Mouse (Mus musculus) lung, embryonic 16.5 days (tissue): ENCODE results near the gene Taf11. TPM values are rescaled to one million over a fixed set of nuclear protein-coding genes. Genes with fewer than 3 reads are reported as not detected.

ENCODE experiments used
- ATAC-seq: fragments of 200-750 bp; cut with Nextera tagmentation; 2 replicates; pipeline ENCODE4 v1.8.0; 2017; ENCODE audit warnings: low read depth, mild to moderate bottlenecking, moderate library complexity
- H3K27ac ChIP-seq: fragments of 300-500 bp; sonication (generic); 2 replicates; pipeline ENCODE4 v1.5.1; 2014; ENCODE audit warnings: mild to moderate bottlenecking, control low read depth, low read length
- H3K27me3 ChIP-seq: fragments of 300-500 bp; sonication (generic); 2 replicates; pipeline ENCODE4 v1.6.1; 2014; ENCODE audit warnings: low read depth, low read length, mixed read lengths; ENCODE audit not compliant: control insufficient read depth, insufficient read depth
- H3K36me3 ChIP-seq: fragments of 300-500 bp; sonication (generic); 2 replicates; pipeline ENCODE4 v1.6.1; 2014; ENCODE audit warnings: low read length; ENCODE audit not compliant: control insufficient read depth, insufficient read depth
- H3K4me1 ChIP-seq: fragments of 300-500 bp; sonication (generic); replicated peaks from 2 replicates; pipeline ENCODE4 v1.6.1; 2014; ENCODE audit warnings: low read length, mixed read lengths; ENCODE audit not compliant: control insufficient read depth, insufficient read depth
- H3K4me2 ChIP-seq: fragments of 300-500 bp; sonication (generic); 2 replicates; pipeline ENCODE4 v1.6.1; 2014; ENCODE audit warnings: low read depth, low read length, control low read depth
- H3K4me3 ChIP-seq: fragments of 300-500 bp; sonication (generic); 2 replicates; pipeline ENCODE4 v1.5.1; 2014; ENCODE audit warnings: mild to moderate bottlenecking, low read length, control low read depth
- H3K9ac ChIP-seq: fragments of 300-500 bp; sonication (generic); 2 replicates; pipeline ENCODE4 v1.6.1; 2014; ENCODE audit warnings: low read length, control low read depth
- H3K9me3 ChIP-seq: fragments of 300-500 bp; sonication (generic); 2 replicates; pipeline ENCODE4 v1.6.1; 2016; ENCODE audit warnings: low read length; ENCODE audit not compliant: control insufficient read depth
- WGBS: fragments of 180-500 bp; shearing (Covaris S2); extraction: QIAGEN DNeasy Blood & Tissue Kit; methylation state at CpG from one replicate; pipeline ENCODE4 v1.1.7; 2014; 5-methylcytosine and 5-hydroxymethylcytosine counted together
- polyA plus RNA-seq: library from polyadenylated mRNA; unstranded; fragments of >200 nt; fragmentation: Nextera tagmentation; extraction: Ambion mirVana; gene quantifications from 2 replicates; pipeline ENCODE4 v1.2.1, GENCODE M21; 2015

Taf11 gene
- polyA plus RNA-seq, 1 experiment from 2014 or later: 67.1 TPM

DNA sequence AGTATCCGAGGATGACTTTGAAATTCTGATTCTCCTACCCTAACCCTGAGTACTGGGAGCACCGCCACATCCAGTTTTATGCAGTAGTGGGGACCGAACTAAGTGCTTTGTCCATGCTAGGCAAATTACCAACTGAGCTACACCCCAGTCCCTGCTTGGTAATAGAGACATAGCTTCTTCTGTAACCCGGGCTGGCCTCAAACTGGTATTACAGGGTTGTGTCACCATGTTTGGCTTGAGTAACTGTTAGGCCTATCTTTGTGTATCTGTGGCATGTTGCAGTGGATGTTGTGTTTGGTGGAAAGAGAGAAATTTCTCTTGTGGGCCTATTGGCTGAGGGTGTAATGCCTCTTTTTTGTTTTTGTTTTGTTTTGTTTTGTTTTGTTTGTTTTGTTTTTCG lies 20.6 kb upstream of the Taf11 start:
- no peak overlapping the region for H3K27ac ChIP-seq
- no peaks in the 10 kb centered on the region for H3K36me3 ChIP-seq
- H3K27me3 ChIP-seq: no peaks in the 10 kb centered on the region
- H3K9ac ChIP-seq: no peak overlapping the region
- no peak overlapping the region for H3K4me2 ChIP-seq
- ATAC-seq: no peak
- H3K9me3 ChIP-seq: no peaks in the 10 kb centered on the region
- H3K4me3 ChIP-seq: no peak overlapping the region
- WGBS: 86% methylated on average over 5 of the region's 5 CpGs
- peaks cover 34% of the 10 kb centered on the region for H3K4me1 ChIP-seq

DNA sequence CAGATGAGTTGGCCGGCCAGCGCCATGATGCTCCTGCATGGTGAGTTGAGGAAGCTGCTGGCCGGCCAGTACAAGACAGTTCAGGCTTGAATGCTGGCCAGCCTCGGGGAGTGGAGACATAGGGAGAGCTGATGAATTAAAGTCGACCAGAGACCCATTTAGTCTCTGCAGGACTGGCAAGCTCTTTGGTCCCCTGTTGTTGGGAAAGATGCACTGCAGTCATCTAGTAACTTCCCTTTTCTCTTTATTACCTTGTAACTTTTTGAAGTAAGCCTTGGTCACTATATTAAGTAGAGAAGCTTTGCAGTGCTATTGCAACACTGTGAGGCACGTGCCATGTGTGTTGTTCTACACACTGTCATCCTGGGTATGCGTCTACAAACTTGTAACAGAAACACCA lies 15.9 kb upstream of the Taf11 start:
- H3K27me3 ChIP-seq: no peaks in the 10 kb centered on the region
- H3K4me1 ChIP-seq: peaks cover 51% of the 10 kb centered on the region
- H3K36me3 ChIP-seq: no peaks in the 10 kb centered on the region
- H3K4me2 ChIP-seq: no peak overlapping the region
- no peak overlapping the region for H3K9ac ChIP-seq
- H3K4me3 ChIP-seq: no peak overlapping the region
- peak overlapping the region; percentile 82 for H3K27ac ChIP-seq
- H3K9me3 ChIP-seq: no peaks in the 10 kb centered on the region
- ATAC-seq: peak; percentile 75
- WGBS: 45% methylated on average over 7 of the region's 7 CpGs

DNA sequence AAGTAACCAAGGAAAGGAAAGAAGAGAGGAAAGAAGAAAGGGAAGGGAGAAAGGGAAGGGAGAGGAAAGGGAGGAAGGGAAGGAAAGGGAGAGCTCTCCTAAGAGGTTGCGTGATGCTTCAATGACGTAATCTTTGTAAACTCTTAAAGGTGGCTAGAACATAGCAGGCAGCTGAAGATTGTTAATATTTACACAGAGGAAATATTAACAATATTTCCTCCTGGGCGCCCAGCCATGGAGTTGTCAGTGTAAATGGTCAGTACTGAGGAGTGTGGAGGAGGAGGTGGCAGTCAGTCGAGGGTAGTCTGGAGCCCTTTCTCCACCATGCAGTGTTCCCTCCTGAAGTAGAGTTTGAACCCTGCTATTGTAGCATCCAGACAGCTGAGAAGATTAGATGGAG lies 15.4 kb upstream of the Taf11 start:
- WGBS: 8% methylated on average over 4 of the region's 4 CpGs
- Histone ChIP-seq H3K9me3 (no peaks in the 10 kb centered on the region), H3K27ac (peak overlapping the region; percentile 82)

DNA sequence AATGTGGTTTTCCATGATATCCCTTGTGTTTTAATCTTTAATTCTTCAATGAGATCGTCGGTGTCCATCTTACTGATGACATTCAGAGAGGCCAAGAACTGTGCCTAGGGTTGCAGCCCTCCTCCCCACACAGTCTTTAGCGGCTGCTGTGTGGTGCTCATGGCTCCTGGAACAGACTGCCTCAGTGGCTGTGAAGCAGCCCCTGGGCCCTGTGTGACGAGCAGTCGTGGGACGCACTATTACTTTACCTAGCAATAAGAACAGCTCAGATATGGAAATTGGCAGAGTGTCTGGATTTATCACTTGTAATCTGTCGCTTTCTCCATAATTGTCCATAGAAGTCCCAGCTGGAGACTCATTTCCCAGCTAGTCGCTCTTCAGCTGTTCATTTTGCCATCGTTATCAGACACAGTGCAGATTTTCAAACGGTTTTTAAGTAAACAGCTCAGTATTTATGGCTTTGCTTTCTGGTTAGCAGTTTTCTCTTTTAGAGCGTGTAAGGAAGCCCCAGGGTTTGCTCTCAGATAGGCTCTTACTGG lies 12.6 kb upstream of the Taf11 start:
- no peak for ATAC-seq
- no peak overlapping the region for H3K4me3 ChIP-seq
- no peaks in the 10 kb centered on the region for H3K36me3 ChIP-seq
- no peak overlapping the region for H3K9ac ChIP-seq
- peaks cover 58% of the 10 kb centered on the region for H3K4me1 ChIP-seq
- H3K27ac ChIP-seq: no peak overlapping the region
- WGBS: 51% methylated on average over 11 of the region's 11 CpGs
- H3K4me2 ChIP-seq: no peak overlapping the region
- H3K9me3 ChIP-seq: no peaks in the 10 kb centered on the region
- H3K27me3 ChIP-seq: no peaks in the 10 kb centered on the region

More for the DNA sequence above, 15.4 kb upstream of the Taf11 start:
- Histone ChIP-seq H3K36me3 (no peaks in the 10 kb centered on the region), H3K9ac (no peak overlapping the region), H3K4me2 (no peak overlapping the region), H3K4me1 (peaks cover 55% of the 10 kb centered on the region), H3K27me3 (no peaks in the 10 kb centered on the region), H3K4me3 (no peak overlapping the region)
- peak; percentile 85 for ATAC-seq

GRCm38 (mm10) chr17:27920676-27921075 lies 11.0 kb upstream of the Taf11 start:
- peak; percentile 56 for ATAC-seq
- 61% methylated on average over 4 of the region's 4 CpGs for WGBS

DNA sequence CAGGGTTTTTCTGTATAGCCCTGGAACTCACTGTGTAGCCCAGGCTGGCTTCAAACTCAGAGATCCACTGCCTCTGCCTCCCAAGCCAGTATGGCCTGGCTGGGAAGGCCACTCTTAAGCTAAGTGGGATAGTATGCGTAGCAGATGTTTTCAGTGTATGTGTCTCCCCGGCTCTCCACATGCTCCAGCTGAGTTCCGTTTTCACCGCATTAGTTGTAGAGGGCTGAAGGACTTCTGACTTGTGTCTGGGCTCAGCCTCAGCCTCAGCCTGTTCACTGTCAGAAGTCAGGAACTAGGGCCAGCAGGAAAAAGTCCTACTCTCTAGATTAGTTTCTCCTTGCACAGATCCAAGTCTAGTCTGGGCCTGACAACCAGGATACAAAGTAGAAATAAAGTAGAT lies 6.7 kb upstream of the Taf11 start:
- Histone ChIP-seq H3K9ac (no peak overlapping the region), H3K9me3 (no peaks in the 10 kb centered on the region), H3K36me3 (0 out of 2 replicates have a peak, but pooled peaks cover 3% of the 10 kb centered on the region), H3K27me3 (no peaks in the 10 kb centered on the region), H3K4me1 (peaks cover 16% of the 10 kb centered on the region), H3K27ac (peak overlapping the region; percentile 55; the same call in 1 of the 2 replicates), H3K4me3 (no peak overlapping the region), H3K4me2 (no peak overlapping the region)
- WGBS: 62% methylated on average over 4 of the region's 4 CpGs
- peak; percentile 82 for ATAC-seq

More at GRCm38 (mm10) chr17:27920676-27921075, 11.0 kb upstream of the Taf11 start:
- Histone ChIP-seq H3K9me3 (no peaks in the 10 kb centered on the region), H3K27ac (peak overlapping the region; percentile 42; the same call in 1 of the 2 replicates), H3K27me3 (no peaks in the 10 kb centered on the region), H3K36me3 (no peaks in the 10 kb centered on the region), H3K4me3 (no peak overlapping the region), H3K4me2 (no peak overlapping the region), H3K9ac (no peak overlapping the region), H3K4me1 (peaks cover 44% of the 10 kb centered on the region)

- H3K9me3 ChIP-seq: no peaks in the 10 kb centered on the region
- peaks cover 17% of the 10 kb centered on the region for H3K4me1 ChIP-seq
- no peak overlapping the region for H3K9ac ChIP-seq
- H3K27ac ChIP-seq: no peak overlapping the region
- 0 out of 2 replicates have a peak, but pooled peaks cover 3% of the 10 kb centered on the region for H3K36me3 ChIP-seq
- no peak overlapping the region for H3K4me2 ChIP-seq
- H3K4me3 ChIP-seq: no peak overlapping the region
- ATAC-seq: no peak
- no peaks in the 10 kb centered on the region for H3K27me3 ChIP-seq
- 69% methylated on average over 4 of the region's 4 CpGs for WGBS
These were observed 5.1 kb upstream of the Taf11 start for GRCm38 (mm10) chr17:27914742-27915141.

DNA sequence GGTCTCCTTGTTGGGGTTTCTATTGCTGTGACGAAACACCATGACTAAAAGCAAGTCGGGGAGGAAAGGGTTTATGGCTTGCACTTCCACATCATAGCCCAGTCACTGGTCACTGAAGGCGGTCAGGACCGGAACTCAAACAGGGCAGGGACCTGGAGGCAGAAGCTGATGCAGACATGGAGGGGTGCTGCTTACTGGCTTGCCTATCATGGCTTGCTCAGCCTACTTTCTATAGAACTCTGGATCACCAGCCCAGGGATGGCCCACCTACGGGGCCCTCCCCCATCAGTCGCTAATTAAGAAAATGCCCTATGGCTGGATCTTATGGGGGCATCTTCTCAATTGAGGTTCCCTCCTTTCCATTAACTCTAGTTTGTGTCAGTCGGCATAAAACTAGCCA lies 1.7 kb upstream of the Taf11 start:
- ATAC-seq: no peak
- H3K4me3 ChIP-seq: no peak overlapping the region
- H3K9ac ChIP-seq: no peak overlapping the region
- H3K4me2 ChIP-seq: no peak overlapping the region
- peaks cover 18% of the 10 kb centered on the region for H3K4me1 ChIP-seq
- H3K27ac ChIP-seq: no peak overlapping the region
- no peaks in the 10 kb centered on the region for H3K9me3 ChIP-seq
- no peaks in the 10 kb centered on the region for H3K27me3 ChIP-seq
- 0 out of 2 replicates have a peak, but pooled peaks cover 3% of the 10 kb centered on the region for H3K36me3 ChIP-seq
- 80% methylated on average over 7 of the region's 7 CpGs for WGBS

DNA sequence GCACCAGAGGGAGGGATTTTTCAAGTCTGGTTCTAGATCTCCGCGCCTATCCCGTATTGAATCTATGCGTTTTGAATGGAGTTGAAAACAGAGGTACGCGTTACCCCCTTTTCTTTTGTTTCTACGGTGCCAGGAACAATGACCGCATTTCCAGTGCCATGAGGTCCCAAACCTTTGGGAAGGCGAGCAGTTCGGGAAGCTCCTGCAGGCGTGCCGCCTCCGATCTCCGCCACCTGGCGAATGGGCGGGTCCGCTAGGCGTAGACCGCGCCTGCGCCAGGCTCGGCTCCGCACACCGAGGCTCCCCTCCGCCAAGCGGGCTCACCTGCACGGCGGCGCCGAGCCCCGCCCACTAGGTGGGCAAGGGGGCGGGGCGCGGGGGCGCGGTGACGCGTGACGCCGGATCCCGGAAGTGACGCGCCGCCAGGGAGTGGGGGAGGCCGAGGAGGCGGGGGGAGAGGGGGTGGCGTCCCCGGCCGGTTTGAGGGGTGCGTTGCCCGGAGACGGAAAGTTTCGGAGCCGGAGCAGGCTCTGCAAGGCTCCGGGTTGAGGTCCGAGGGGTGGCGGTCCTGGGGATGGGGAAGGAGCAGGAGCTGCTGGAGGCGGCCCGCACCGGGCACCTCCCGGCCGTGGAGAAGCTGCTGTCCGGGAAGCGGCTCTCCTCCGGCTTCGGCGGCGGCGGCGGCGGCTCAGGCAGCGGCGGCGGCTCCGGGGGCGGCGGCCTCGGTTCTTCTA lies 589 bp downstream of the Taf11 start, which contains the start of gene Anks1:
Gene Anks1, plus strand, starts transcription at position 419 of the 734 bp plus-strand sequence.
- Histone ChIP-seq H3K4me2 (peak within 1 kb of the TSS; percentile 94), H3K9me3 (no peaks in the 10 kb centered on the region), H3K36me3 (peaks cover 7% of the 10 kb centered on the region; the same call in 1 of the 2 replicates), H3K27me3 (no peaks in the 10 kb centered on the region), H3K27ac (peak within 1 kb of the TSS; percentile 73), H3K9ac (peak within 1 kb of the TSS; percentile 86), H3K4me3 (peak within 1 kb of the TSS; percentile 90), H3K4me1 (peaks cover 22% of the 10 kb centered on the region)
- peak; percentile 91 for ATAC-seq
- under 1% methylated on average over 63 of the region's 78 CpGs for WGBS
